Mouse (Mus musculus) embryonic facial prominence, embryonic 14.5 days (tissue): ENCODE measurements around the gene Rnf157. TPM values are rescaled to one million over a fixed set of nuclear protein-coding genes. Genes with fewer than 3 reads are reported as not detected.

Experiments
- ATAC-seq: fragments of 200-750 bp; cut with Nextera tagmentation; 2 replicates; pipeline ENCODE4 v1.8.0; 2017; ENCODE audit warnings: low read depth, moderate number of reproducible peaks, moderate TSS enrichment
- DNase-seq: peaks from one replicate; pipeline ENCODE4 v3.0.0-alpha.2; 2015; ENCODE audit warnings: low spot score
- H3K27ac ChIP-seq: fragments of 300-500 bp; sonication (generic); replicated peaks from 2 replicates; pipeline ENCODE4 v1.5.1; 2014; ENCODE audit warnings: low read depth, mild to moderate bottlenecking, low read length, moderate library complexity
- H3K27me3 ChIP-seq: fragments of 300-500 bp; sonication (generic); replicated peaks from 2 replicates; pipeline ENCODE4 v1.6.1; 2014; ENCODE audit warnings: low read length; ENCODE audit not compliant: control insufficient read depth, insufficient read depth
- H3K36me3 ChIP-seq: fragments of 300-500 bp; sonication (generic); 2 replicates; pipeline ENCODE4 v1.6.1; 2014; ENCODE audit warnings: low read length, mixed read lengths; ENCODE audit not compliant: control insufficient read depth, insufficient read depth
- H3K4me1 ChIP-seq: fragments of 300-500 bp; sonication (generic); 2 replicates; pipeline ENCODE4 v1.6.1; 2014; ENCODE audit warnings: antibody characterized with exemption, low read length; ENCODE audit not compliant: control insufficient read depth, insufficient read depth
- H3K4me2 ChIP-seq: fragments of 300-500 bp; sonication (generic); 2 replicates; pipeline ENCODE4 v1.6.1; 2014; ENCODE audit warnings: low read depth, mild to moderate bottlenecking, low read length, moderate library complexity, mixed read lengths
- H3K4me3 ChIP-seq: fragments of 300-500 bp; sonication (generic); 2 replicates; pipeline ENCODE4 v1.5.1; 2014; ENCODE audit warnings: low read depth, mild to moderate bottlenecking, low read length
- H3K9ac ChIP-seq: fragments of 300-500 bp; sonication (generic); 2 replicates; pipeline ENCODE4 v1.6.1; 2014; ENCODE audit warnings: low read depth, mild to moderate bottlenecking, low read length, moderate library complexity, mixed read lengths
- H3K9me3 ChIP-seq: fragments of 300-500 bp; sonication (generic); 2 replicates; pipeline ENCODE4 v1.6.1; 2016; ENCODE audit warnings: low read length; ENCODE audit not compliant: control insufficient read depth
- WGBS: fragments of 180-500 bp; shearing (Covaris S2); extraction: QIAGEN DNeasy Blood & Tissue Kit; methylation state at CpG from one replicate; pipeline ENCODE4 v1.1.7; 2014; 5-methylcytosine and 5-hydroxymethylcytosine counted together
- polyA plus RNA-seq: library from polyadenylated mRNA; unstranded; fragments of >200 nt; fragmentation: Nextera tagmentation; extraction: Ambion mirVana; gene quantifications from 2 replicates; pipeline ENCODE4 v1.2.1, GENCODE M21; 2014

Rnf157 gene
- polyA plus RNA-seq, 1 experiment from 2014 or later: 17.7 TPM

DNA sequence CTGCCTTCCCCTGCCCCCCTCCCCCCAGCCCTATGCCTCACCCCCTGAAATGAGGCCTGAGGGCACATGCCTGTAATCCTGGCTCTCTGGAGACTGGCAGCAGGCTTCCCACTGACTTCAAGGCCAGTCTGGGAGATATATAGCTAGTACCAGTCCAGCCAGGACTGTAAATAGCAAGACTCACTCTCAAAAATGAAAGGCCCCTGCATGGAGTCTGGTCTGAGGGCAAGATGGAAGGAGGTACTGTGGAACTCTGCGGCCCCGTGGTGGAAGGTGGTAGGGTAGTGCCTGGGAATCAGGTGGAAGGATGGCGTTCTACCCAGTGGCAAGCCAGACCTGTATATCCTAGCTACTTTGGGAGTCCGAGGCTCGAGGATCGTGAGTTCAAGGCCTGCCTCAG lies 31.1 kb upstream of the Rnf157 start:
- H3K27ac ChIP-seq: no peak overlapping the region
- H3K36me3 ChIP-seq: peaks cover 11% of the 10 kb centered on the region
- DNase-seq: no peak
- no peak overlapping the region for H3K4me3 ChIP-seq
- no peaks in the 10 kb centered on the region for H3K9me3 ChIP-seq
- no peak for ATAC-seq
- 78% methylated on average over 6 of the region's 6 CpGs for WGBS
- H3K4me2 ChIP-seq: no peak overlapping the region
- peaks cover 12% of the 10 kb centered on the region for H3K27me3 ChIP-seq
- H3K4me1 ChIP-seq: no peaks in the 10 kb centered on the region
- no peak overlapping the region; the same call in 1 of the 2 replicates for H3K9ac ChIP-seq

DNA sequence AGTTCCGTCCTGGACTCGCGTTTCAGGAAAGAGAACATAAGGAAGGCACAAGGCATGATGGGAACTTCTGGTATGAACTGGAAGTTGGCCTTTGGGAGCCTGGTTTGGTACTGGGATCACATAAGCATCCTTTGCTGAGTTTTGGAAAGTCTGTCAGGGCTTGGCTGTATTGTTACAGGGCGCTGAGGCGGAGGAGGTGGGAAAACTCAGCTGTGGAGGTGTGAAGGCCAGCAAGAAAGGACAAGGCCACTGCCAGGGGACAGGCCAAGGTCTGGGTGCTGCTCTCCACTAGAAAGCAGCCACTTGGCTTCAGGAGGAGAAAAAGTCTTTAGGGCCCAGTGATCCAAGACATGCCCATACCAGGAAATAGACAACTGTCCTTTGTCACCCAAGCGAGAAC lies 30.5 kb upstream of the Rnf157 start:
- H3K27ac ChIP-seq: no peak overlapping the region

GRCm38 (mm10) chr11:116442867-116443177 lies 30.0 kb upstream of the Rnf157 start:
- no peak overlapping the region for H3K4me2 ChIP-seq
- no peak overlapping the region for H3K9ac ChIP-seq
- H3K4me1 ChIP-seq: no peaks in the 10 kb centered on the region
- peaks cover 12% of the 10 kb centered on the region for H3K36me3 ChIP-seq
- H3K9me3 ChIP-seq: no peaks in the 10 kb centered on the region
- peaks cover 12% of the 10 kb centered on the region for H3K27me3 ChIP-seq
- 72% methylated on average over 5 of the region's 6 CpGs for WGBS
- H3K4me3 ChIP-seq: no peak overlapping the region
- H3K27ac ChIP-seq: no peak overlapping the region
- DNase-seq (peak; percentile 41), ATAC-seq (no peak)

More for the DNA sequence above, 30.5 kb upstream of the Rnf157 start:
- 80% methylated on average over 6 of the region's 6 CpGs for WGBS
- H3K9me3 ChIP-seq: no peaks in the 10 kb centered on the region
- no peak for DNase-seq
- no peak for ATAC-seq
- peaks cover 12% of the 10 kb centered on the region for H3K36me3 ChIP-seq
- peaks cover 12% of the 10 kb centered on the region for H3K27me3 ChIP-seq
- no peak overlapping the region for H3K9ac ChIP-seq
- H3K4me3 ChIP-seq: no peak overlapping the region
- no peaks in the 10 kb centered on the region for H3K4me1 ChIP-seq
- H3K4me2 ChIP-seq: no peak overlapping the region

GRCm38 (mm10) chr11:116442129-116442866 lies 29.5 kb upstream of the Rnf157 start:
- H3K4me3 ChIP-seq: no peak overlapping the region
- no peak overlapping the region for H3K4me2 ChIP-seq
- no peak overlapping the region for H3K27ac ChIP-seq
- peaks cover 17% of the 10 kb centered on the region for H3K36me3 ChIP-seq
- 67% methylated on average over 15 of the region's 15 CpGs for WGBS
- peaks cover 12% of the 10 kb centered on the region for H3K27me3 ChIP-seq
- DNase-seq: no peak
- no peak overlapping the region for H3K9ac ChIP-seq
- H3K9me3 ChIP-seq: no peaks in the 10 kb centered on the region
- no peak for ATAC-seq
- no peaks in the 10 kb centered on the region for H3K4me1 ChIP-seq

GRCm38 (mm10) chr11:116440408-116441068 lies 27.7 kb upstream of the Rnf157 start:
- Histone ChIP-seq H3K4me2 (no peak overlapping the region), H3K4me1 (peaks cover 10% of the 10 kb centered on the region), H3K9me3 (no peaks in the 10 kb centered on the region), H3K36me3 (peaks cover 33% of the 10 kb centered on the region), H3K27me3 (no peaks in the 10 kb centered on the region), H3K4me3 (no peak overlapping the region), H3K9ac (no peak overlapping the region), H3K27ac (no peak overlapping the region)
- WGBS: 81% methylated on average over 7 of the region's 7 CpGs
- ATAC-seq (no peak), DNase-seq (peak; percentile 46)

- Histone ChIP-seq H3K27ac (no peak overlapping the region), H3K27me3 (no peaks in the 10 kb centered on the region), H3K4me2 (no peak overlapping the region), H3K36me3 (peaks cover 33% of the 10 kb centered on the region), H3K4me1 (peaks cover 16% of the 10 kb centered on the region), H3K9ac (no peak overlapping the region), H3K4me3 (no peak overlapping the region), H3K9me3 (no peaks in the 10 kb centered on the region)
- no peak for ATAC-seq
- no peak for DNase-seq
- WGBS: 86% methylated on average over 19 of the region's 19 CpGs
Observed at GRCm38 (mm10) chr11:116439269-116440240, 26.7 kb upstream of the Rnf157 start.

- WGBS: 85% methylated on average over 11 of the region's 11 CpGs
- Histone ChIP-seq H3K27me3 (no peaks in the 10 kb centered on the region), H3K36me3 (peaks cover 33% of the 10 kb centered on the region), H3K4me3 (no peak overlapping the region), H3K9ac (no peak overlapping the region), H3K9me3 (no peaks in the 10 kb centered on the region), H3K4me1 (peaks cover 16% of the 10 kb centered on the region), H3K4me2 (no peak overlapping the region), H3K27ac (no peak overlapping the region)
- DNase-seq (no peak), ATAC-seq (no peak)
Observed at GRCm38 (mm10) chr11:116437541-116437940, 24.7 kb upstream of the Rnf157 start.

- 44% methylated on average over 4 of the region's 4 CpGs for WGBS
- H3K27me3 ChIP-seq: no peaks in the 10 kb centered on the region
- peak overlapping the region; percentile 37 for H3K9ac ChIP-seq
- DNase-seq (no peak), ATAC-seq (no peak)
- 0 out of 2 replicates have a peak overlapping the region, but pooled peaks have one; percentile 13 for H3K27ac ChIP-seq
- H3K36me3 ChIP-seq: peaks cover 33% of the 10 kb centered on the region
- no peaks in the 10 kb centered on the region for H3K9me3 ChIP-seq
- H3K4me1 ChIP-seq: peaks cover 16% of the 10 kb centered on the region
- peak overlapping the region; percentile 2; the same call in 1 of the 2 replicates for H3K4me3 ChIP-seq
- H3K4me2 ChIP-seq: peak overlapping the region; percentile 59
Observed at GRCm38 (mm10) chr11:116436725-116437331, 24.0 kb upstream of the Rnf157 start.
